Mouse (Mus musculus): ENCODE data around the gene Lcn3.
"Not testable (repeated sequence)": the region's sequence is repeated elsewhere in the genome, so short reads cannot be mapped to it uniquely, and the experiment has no call there.

The Lcn3 gene

GRCm38 (mm10) chr2:25765269-25765668 is at the start of gene Lcn3:
TSS of gene Lcn3 (plus strand) at chr2:25765569.
- DNase-seq (ENCODE audit: extremely low spot score), result no peak

DNA sequence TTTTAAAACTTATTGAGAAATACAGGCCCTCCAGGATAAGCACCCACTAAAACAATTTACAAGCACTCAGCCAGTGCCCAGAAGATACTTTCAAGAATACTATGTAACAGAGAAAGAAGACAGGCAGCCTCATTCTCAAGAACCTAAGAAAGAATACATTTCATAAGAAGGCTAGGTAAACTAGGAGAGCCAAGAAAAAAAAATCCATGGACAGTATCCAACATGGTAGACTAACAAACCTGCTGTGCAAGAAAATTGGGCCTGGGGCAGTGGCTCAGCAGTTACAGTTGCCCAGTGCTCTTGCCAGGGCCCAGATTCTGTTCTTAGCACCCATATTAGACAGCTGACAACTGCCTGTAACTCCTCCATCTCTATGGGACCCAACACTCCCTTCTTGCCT is 48.1 kb upstream of the Lcn3 start:
- no peak for DNase-seq (ENCODE audit: extremely low spot score)

DNA sequence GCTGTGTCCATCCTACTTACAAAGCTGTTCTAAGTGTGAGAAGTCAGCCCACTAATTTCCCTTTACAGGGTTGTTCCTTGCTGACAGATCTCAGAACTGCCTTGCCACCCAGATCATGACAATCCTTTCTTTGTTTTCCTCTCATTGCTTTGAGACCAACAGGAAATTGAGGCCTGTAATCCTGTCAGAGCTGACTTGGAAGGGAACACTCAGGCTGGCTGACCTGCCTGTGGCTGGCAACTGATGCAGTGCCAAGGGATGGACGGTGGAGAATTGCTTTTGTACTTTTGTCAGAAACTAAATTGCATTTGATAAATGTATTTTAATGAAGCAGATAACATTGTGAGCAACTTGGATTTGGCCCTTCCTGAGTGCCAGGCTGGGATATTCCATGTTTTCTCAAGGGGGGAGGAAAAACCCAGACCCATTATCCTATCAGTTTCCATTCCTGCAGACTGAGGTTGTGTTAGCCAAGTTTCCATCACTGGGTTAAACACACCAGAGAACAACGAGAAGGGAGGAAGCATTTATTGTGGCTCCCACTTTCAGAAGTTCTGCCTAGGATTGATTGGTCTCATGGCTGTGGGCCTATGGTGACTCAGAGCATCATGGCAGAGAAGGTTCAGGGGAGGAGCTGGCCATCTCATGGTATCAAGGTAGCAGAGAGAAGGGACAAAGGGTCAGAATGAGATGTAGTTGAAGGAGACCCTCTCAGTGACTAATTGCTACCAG is 32.0 kb upstream of the Lcn3 start:
- DNase-seq (ENCODE audit: extremely low spot score), result no peak

DNA sequence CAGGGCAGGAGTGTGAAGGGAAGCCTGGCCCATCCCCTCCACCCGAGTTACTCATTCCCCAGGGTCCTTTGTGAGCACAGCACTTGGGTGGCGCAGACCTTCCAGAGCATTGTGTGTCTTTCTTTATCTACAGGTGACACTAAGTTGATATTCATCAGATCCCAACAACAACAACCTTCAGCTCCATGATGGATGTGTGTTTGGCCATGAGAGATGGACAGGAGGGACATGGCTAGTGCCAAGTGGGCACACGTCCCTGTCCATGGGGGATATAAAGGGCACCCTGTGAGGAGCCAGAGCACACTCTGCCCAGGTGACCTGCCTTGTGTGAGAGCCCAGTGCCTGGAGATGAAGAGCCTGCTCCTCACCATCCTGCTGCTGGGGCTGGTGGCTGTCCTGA is 28.7 kb upstream of the Lcn3 start, which contains the start of gene Obp2b:
TSS of gene Obp2b (plus strand) at position 301 of the 400 bp plus-strand sequence.
- DNase-seq (ENCODE audit: extremely low spot score), result not testable (repeated sequence)

GRCm38 (mm10) chr2:25741671-25742070 is 23.7 kb upstream of the Lcn3 start:
- no peak for DNase-seq (ENCODE audit: extremely low spot score)

DNA sequence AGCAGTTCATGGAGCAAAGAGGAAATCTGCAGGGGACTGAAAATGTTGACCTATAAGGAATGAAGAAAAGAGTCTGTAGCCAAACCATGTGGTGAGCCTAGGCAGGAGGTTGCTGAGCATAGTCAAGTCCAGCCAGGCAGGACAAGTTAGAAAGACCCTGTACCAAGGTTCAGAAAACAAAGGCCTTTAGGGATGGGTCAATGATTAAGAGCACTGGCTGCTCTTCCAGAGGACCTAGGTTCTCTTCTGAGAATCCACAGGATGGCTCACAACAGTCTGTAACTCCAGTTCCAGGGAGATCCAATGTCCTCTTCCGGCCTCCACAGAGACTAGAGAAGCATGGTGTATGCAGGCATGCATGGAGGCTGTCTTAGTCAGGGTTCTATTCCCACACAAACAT is 11.2 kb upstream of the Lcn3 start:
- DNase-seq (ENCODE audit: extremely low spot score), result no peak

DNA sequence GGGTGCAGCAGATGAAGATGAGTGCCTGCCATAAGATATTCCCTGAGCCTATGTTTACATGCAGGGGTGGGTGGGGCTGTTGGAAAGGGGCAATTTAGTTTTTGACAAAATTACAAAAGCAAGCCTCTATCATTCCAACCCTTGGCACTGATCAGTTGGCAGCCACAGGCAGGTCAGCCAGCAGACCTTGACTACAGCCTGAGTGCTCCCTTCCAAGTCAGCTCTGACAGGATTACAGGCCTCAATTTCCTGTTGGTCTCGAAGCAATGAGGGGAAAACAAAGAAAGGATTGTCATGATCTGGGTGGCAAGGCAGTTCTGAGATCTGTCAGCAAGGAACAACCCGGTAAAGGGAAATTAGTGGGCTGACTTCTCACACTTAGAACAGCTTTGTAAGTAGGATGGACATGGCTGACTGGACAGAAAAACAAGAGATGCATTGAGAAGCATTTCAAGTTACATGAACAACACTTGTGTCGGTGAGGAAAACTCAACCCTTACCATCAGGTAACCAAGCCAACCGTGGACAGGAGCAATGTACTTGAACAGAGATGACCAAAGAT is 7.2 kb upstream of the Lcn3 start:
- DNase-seq (ENCODE audit: extremely low spot score), result no peak

GRCm38 (mm10) chr2:25767764-25768163 is 2.4 kb downstream of the Lcn3 start:
- no peak for DNase-seq (ENCODE audit: extremely low spot score)

DNA sequence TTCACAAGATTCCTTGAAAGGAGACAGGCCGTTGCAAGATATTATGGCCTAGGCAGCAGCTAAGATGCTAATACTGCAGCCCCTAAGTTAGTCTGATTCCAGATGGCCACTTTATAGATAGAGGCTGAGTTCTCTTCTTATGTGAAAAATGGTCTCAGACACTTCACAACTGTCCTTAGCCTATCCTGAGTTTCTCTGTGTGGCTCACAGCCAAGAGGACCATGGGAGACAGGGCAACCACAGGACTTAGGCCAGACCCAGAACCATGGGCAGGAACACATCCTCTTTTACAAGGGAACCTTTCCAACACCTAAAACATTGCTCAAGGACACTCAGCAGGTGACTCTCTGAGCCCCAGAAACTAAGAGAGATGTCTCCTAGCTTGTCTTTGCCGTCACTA is 8.1 kb downstream of the Lcn3 start:
- no peak for DNase-seq (ENCODE audit: extremely low spot score)

DNA sequence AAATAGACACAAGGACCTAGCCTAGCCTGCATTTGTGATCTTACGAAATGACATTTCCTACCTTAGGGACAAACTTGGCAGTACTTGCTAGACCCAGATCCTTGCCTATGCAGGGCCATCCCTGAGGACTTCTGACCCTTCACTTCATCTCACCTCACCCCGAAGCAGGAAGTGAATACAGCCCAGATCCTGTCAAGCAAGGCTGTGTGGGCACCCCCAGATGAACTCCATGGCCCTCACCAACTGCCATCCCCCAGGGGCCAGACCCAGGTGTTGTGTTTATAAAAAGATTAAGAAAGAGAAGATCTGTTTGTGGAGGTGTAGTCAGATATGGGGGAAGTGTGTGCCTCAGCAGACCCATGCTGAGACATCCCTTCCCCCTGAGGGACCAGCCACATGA is 9.3 kb downstream of the Lcn3 start:
- DNase-seq (ENCODE audit: extremely low spot score), result no peak

DNA sequence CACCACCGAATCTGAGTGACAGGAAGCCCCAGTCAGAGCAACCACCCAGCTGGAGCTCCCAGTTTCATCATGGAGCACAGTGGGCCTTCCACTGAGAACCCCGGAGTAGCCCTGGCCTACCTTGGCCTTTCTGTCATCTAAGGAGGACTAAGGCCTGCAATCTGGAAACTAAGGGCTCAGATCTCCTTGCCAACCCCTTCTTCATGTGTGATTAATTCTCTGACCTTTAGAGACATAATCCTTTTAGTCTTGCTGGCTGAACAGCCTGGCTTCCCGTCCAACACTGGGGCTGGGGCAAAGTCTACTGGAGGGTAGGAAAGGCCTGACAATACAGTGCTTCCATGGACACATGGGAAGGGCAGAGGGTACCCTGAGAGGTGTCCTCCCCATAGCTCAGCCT is 10.6 kb downstream of the Lcn3 start:
- no peak for DNase-seq (ENCODE audit: extremely low spot score)

- no peak for DNase-seq (ENCODE audit: extremely low spot score)
These were observed 11.3 kb downstream of the Lcn3 start, which contains the start of gene Lcn11 for GRCm38 (mm10) chr2:25776717-25777116. TSS of gene Lcn11 (plus strand) at chr2:25777017.

DNA sequence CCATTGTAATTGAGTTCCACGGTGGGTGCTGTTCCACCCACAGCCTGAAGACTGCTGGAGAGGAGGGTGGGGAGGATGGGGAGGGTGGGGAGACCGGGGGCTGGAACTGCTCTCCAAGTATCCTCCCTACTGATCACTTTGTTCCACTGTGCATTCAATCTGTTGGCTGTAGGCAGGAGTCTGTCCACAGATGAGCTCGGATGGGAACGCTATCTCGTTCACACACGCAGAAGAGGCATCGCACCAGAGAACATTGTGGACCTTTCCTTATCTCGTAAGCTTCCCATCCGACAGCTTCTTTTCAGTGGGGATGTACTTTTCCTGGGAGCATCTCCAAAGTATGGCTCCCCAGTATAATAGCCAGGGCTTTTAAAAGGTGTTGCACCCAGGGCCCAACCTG is 13.7 kb downstream of the Lcn3 start:
- no peak for DNase-seq (ENCODE audit: extremely low spot score)

DNA sequence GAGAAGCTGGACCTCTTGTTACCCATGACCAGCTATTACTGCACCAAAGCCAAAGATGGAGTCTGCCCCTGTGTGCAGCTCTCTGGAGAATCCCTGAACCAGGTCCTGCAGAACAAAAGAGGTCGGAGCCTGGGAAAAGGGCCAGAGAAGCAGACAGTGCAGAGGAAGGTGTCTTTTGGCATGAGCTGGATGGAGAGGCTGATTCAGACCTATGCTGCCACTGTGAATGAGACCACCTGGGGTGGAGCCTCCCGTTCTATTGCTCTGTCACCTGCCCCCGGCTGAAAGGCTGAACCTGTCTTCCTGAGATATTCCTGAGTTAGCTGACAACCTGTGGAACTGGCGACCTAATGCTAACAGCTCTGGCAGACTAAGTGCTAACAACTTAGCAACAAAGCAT is 15.6 kb downstream of the Lcn3 start:
- no peak for DNase-seq (ENCODE audit: extremely low spot score)

- no peak for DNase-seq (ENCODE audit: extremely low spot score)
These were observed 16.6 kb downstream of the Lcn3 start, which contains the start of gene Gm13539 for GRCm38 (mm10) chr2:25781957-25782356. TSS of gene Gm13539 (plus strand) at chr2:25782257.

- DNase-seq (ENCODE audit: extremely low spot score), result peak; percentile 4
These were observed 20.4 kb downstream of the Lcn3 start for GRCm38 (mm10) chr2:25785573-25786322.

- no peak for DNase-seq (ENCODE audit: extremely low spot score)
These were observed 23.7 kb downstream of the Lcn3 start for GRCm38 (mm10) chr2:25789092-25789491.

GRCm38 (mm10) chr2:25797635-25798034 is 32.3 kb downstream of the Lcn3 start:
- DNase-seq (ENCODE audit: extremely low spot score), result no peak

DNA sequence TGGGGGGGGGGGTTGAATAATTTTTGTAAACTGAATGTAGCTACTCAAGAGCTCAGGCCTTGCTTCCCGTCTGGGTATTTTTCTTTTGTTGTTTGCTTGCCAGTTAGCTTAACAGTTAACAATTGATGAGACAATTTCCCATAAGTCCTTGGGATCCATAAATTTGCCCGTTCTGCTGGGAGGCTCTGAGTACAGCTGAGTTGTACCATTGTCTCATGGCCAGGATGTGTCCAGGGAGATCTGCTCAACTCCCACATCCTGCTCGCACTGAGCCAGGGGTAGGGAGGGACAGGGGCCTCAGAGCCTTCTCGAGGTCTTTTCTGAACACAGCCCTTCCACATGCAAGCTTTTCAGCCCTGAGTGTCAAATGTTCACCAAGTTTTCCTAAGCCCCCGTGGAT is 32.7 kb downstream of the Lcn3 start:
- DNase-seq (ENCODE audit: extremely low spot score), result no peak

- no peak for DNase-seq (ENCODE audit: extremely low spot score)
These were observed 46.3 kb downstream of the Lcn3 start for GRCm38 (mm10) chr2:25811711-25812110.

- DNase-seq (ENCODE audit: extremely low spot score), result no peak
These were observed 48.0 kb downstream of the Lcn3 start for GRCm38 (mm10) chr2:25813364-25813763.

GRCm38 (mm10) chr2:25815748-25816147 is 50.4 kb downstream of the Lcn3 start, which contains the start of gene Glt6d1:
TSS of gene Glt6d1 (minus strand) at chr2:25815848.
- not testable (repeated sequence) for DNase-seq (ENCODE audit: extremely low spot score)

Measured in embryo, embryonic 9.5 days (tissue).